Mouse (Mus musculus): ENCODE data around the gene Stx1b.
"Not testable (repeated sequence)": the region's sequence is repeated elsewhere in the genome, so short reads cannot be mapped to it uniquely, and the experiment has no call there.

Gene Stx1b

GRCm38 (mm10) chr7:127775837-127776236, 48.5 kb downstream of the Stx1b start:
- not testable (repeated sequence) for DNase-seq

DNA sequence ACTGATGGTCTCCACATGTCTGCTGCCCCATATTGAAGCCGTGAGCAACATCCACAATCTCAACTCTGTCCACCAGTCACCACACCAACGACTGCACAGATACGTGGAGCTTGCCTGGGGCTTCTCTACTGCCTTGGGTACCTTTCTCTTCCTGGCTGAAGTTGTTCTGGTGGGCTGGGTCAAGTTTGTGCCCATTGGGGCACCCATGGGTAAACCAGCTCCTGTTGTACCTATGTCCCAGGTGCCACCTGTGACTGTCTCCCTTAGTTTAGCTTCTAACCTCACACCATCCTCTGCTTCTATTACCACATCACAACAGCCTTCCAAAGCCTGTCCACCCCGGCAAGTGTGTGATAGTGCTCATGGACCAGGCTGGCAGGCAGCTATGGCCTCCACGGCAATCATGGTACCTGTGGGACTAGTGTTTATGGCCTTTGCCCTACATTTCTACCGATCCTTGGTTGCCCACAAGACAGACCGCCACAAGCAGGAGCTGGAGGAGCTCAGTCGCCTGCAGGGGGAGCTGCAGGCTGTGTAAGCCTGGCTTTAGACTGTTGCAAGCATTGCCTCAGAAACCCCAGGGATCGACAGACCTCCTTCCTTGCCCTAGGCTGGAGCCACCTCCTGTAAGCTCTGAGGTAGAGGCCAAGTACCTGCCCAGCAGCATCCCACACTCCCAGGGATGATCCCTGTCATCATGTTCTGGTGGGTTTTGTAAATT, 50.5 kb downstream of the Stx1b start:
- DNase-seq: peak; percentile 74

DNA sequence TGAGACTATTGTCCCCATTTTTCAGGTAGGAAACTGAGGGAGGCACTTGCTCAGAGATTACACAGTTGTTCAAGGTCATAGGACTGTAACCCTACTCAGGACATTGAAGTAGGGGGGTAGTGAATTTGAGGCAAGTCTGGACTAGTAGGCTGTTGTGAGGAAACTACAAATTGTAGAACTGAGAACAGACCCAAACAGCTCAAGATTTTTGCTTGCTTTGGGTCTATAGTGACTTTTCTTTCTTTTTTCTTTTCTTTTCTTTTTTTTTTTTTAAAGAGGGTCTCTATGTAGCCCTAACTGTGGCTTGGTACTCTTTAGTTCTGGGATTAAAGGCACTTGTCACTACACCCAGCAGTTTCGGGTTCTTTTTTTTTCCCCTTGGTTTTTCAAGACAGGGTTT, 51.8 kb downstream of the Stx1b start:
- no peak for DNase-seq

- DNase-seq: no peak
These were observed 52.3 kb downstream of the Stx1b start for GRCm38 (mm10) chr7:127772080-127772479.

- no peak for DNase-seq
These were observed 53.1 kb downstream of the Stx1b start for GRCm38 (mm10) chr7:127771262-127771661.

- DNase-seq: no peak
These were observed 54.1 kb downstream of the Stx1b start for GRCm38 (mm10) chr7:127770039-127770905.

- DNase-seq: peak; percentile 93
These were observed 54.7 kb downstream of the Stx1b start, which contains the start of gene Orai3 for GRCm38 (mm10) chr7:127769651-127770038. Gene Orai3 (plus strand): TSS chr7:127769815.

DNA sequence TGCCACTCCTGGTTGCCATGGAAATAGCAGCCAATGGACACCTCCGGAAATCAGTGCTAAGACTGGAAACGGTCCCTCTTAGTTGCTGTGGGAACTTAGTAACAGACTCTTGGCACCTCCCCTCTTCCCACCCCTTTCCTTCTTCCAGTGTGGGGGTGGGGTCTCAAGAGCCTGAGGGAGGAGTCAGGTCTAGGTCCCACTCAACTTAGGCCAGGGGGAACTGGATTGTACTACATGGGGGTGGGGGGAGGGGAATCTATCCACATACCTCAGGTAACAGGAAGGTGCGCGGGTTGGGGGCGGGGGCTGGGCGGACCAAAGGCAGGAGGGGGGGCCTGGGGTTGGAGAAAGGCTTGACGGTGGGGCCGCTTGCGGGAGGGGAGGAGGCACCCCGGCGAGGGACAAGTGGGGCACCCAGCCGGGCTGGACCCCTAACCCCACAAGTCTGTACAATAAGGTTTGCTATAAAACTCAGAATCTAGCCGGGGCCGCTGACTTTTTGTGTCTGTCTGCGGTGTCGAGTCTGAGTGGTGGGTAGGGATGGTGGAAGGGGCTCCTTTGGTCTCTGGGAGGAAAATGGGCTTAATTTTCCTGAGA, 55.3 kb downstream of the Stx1b start:
- peak; percentile 96 for DNase-seq

DNA sequence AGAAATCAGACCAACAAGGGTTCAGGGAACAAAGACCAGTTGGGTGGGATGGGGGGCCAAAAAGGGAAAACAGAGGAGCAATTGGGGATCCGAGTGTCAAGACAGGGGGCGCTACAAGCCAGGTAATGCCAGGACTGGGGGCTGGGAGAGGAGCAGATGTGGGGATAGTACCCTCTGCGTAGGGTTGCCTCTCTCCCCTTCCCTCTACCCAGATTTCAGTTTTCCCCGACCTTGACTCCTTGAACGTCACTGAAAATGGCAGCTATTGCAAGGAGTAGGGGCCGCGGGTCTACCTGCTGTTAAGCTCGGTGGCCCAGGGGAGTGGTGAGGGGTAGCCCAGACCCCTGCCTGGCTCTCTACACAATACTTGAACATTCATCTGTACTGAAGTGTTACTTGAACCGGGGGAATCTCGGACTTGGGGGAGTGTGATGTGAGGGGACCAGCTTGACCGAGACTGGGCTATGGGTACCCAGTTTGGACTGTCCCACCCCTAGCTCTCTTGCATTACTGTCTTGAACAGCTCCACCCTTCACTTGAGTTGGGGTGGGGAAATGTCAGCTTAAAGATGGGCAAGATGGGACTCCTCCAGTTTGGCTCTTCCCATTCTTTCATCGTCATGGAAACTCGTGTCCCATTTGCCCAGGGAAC, 55.9 kb downstream of the Stx1b start:
- DNase-seq: no peak

DNA sequence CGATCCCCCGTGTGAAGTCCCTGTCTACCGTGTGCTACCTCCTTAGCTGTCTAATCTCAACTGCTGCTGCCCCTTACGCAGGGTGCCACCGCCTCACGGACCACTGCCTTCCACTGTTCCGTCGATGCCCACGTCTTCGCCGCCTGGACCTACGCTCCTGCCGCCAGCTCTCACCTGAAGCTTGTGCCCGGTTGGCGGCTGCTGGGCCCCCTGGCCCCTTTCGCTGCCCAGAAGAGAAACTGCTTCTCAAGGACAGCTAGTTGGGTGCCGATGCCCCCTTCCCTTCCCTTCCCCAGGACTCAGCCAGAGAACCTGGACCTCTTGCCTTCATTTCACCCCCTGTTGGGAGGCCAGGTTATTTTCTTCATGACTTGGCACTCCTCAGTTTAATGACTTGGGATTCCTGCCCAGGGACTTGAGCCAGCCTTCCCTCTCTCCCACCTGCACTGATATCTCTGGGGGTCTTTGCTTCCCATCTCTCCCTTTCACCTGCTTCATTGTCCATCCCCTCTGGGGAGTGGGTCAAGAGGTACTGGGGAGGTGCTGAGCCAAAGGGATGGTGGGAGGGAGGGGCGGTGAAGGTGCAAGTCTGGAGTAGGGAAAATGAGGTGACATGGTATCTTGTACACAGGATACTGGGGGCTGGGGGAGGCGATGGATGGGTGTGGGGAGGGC, 56.5 kb downstream of the Stx1b start:
- DNase-seq: no peak

DNA sequence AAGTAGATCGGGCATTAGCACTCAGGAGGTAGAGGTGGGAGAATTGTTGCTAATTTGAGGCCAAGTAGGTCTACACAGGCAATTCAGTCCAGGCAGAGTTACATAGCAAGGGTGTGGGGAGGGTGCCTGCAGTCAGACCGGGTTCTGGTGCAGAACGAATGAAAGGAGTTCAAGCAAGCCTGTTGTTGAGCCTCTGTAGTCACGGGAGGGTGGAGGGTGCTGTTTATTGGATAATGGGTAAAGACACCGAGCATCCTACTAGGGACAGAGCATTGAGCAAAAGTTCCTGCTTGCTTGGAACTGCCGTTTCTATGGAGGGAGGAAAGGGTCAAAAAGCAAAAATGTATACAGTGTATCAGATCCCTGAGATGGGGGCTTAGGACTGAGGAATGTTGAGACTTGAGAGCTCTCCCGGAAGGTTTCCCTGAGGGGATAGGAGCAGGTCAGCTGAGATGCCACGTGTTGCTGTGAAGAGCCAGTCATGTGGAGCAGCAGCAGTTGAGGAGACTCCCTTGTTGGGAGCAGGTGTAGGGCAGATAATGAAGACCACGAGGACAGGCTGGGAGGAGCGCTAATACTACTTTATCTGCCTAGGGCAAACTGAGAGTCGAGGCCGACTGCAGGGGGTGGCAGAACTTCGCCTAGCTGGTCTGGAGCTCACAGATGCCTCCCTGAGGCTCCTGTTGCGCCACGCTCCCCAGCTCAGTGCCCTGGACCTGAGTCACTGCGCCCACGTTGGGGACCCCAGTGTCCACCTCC, 57.3 kb downstream of the Stx1b start:
- DNase-seq: no peak

DNA sequence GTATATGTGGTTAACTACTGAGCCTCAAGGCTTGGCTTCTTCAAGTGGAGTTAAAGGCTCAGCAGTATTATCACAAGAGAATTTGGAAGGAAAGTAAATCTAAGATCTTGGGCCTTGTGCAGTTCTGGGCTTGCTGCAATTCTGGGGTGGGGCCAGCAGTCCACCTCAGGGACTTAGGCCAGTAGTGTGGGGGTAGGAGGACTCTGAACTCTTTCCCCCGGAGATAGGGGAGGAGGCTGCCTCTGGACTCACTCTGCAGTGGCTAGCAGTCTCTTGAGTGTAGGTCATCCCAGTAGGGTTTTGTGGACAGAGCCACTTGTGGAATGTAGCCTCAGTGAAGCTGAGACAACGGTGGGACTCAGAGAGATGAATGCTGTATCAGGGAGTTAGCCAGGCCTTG, 58.6 kb downstream of the Stx1b start:
- peak; percentile 22 for DNase-seq

GRCm38 (mm10) chr7:127763642-127764041, 60.7 kb downstream of the Stx1b start:
- no peak for DNase-seq

- peak; percentile 74 for DNase-seq
These were observed 63.3 kb downstream of the Stx1b start for GRCm38 (mm10) chr7:127761026-127761425.

DNA sequence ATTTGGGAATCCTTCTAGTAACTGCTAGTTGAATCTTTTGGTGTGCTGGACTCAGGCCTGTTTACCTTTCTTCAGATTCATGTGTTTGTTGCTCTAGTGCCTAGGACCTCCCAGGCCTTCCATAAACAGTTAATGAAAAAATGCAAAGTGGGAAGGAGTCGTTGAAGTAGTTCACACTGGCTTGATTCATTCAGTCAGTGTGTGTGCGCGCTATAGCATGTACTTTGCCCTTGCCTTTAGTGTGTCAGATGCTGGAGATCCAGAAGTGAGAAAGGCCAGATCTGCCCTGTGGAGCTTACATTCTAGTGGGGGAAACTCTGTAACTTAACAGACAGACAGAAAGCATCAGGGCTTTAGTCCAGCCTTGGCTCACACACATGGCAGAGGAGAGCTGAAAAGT, 63.9 kb downstream of the Stx1b start:
- DNase-seq: no peak

DNA sequence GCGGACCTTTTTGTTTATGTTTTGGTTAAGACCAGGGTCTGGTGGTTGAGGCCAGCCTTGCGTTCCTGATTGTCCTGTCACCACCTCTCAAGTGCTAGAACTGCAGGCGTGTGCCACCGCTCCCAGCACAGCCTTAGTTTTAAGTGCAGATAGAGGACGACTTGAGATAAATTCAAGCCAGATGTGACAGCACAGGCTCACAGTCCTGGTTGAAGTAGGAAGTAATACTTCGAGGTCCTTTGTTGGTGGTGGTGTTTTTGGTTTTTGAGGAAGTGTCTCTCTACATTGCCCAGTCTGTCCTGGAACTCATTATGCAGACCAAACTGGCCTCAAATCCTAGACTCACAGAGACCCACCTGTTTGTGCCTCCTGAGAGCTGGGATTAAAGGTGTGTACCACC, 64.6 kb downstream of the Stx1b start:
- no peak for DNase-seq
